Mouse (Mus musculus): ENCODE data around the gene Btnl10. TPM values are rescaled to one million over a fixed set of nuclear protein-coding genes. Genes with fewer than 3 reads are reported as not detected.
A peak's percentile ranks its signal among the peaks of the same experiment; 100 is the strongest.

The Btnl10 gene
- polyA plus RNA-seq, 1 experiment from 2014 or later = 0.09 TPM

DNA sequence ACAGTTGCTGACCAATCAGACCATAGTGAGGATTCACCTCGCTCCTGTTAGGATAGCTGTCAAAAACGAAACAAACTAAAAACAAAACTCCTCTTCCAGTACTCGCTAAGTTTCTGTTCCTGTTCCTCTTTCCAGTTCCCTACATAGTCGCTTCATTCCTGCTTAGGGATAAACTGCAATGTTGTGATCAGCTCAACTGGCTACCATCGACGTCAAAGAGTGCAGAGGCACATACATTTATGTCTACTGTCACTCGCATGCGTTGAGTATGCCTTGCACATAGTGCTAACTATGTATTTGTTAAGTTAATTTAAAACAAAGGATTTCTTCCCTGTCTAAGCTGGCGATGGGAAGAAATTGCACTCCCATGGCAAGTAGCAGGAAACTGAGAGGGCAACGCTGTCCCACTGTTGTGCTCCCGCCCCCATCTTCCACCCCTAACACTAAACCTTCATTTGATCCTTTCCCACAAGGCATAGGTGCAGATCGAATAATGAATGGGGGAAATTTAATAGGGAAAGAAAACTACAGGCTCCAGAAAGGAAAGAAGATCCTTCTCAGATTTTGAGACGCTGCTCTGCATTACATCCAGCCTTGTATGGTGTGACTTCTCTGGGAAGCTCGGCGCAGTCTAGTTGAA is 41.6 kb downstream of the Btnl10 start:
- H3K36me3 ChIP-seq (ENCODE audit: control insufficient read depth, insufficient read depth, low read length) = peaks cover 11% of the 10 kb centered on the region
- H3K27me3 ChIP-seq (ENCODE audit: control insufficient read depth, insufficient read depth, low read length) = no peaks in the 10 kb centered on the region
- ATAC-seq (ENCODE audit: low FRiP score, low TSS enrichment) = no peak

DNA sequence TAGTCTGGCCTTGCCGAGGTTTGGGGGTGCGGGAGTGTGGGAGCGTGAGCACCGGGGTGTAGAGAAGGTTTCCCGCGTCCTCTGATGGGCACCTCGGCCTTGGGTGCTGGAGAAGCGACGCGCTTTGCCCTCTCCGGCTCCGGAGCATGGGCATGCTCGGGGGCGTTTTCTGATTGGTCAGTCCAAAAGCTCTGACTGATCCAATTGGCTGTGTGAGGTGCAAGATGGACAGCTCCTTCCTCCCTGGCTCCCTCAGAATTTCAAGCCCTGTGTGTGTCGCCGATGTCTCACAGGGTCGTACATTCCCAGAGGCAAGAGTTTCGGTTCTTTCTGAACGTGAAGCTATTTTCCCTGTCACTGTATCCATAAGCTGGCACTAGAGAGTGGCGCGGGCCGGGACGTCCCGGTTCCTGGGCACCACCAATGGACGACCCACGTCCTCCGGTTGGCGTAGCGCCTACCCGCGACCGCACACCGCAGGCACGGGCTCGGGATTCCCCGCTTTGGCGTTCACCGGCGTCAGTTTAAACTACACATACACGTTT is 42.3 kb downstream of the Btnl10 start:
- peak overlapping the region; percentile 59 for H3K9ac ChIP-seq (replicated peaks; ENCODE audit: low read length)
- H3K36me3 ChIP-seq (ENCODE audit: control insufficient read depth, insufficient read depth, low read length) = peaks cover 11% of the 10 kb centered on the region
- ATAC-seq (ENCODE audit: low FRiP score, low TSS enrichment) (peak; percentile 85), DNase-seq (peak; percentile 88)
- peak overlapping the region; percentile 77 for H3K27ac ChIP-seq (replicated peaks; ENCODE audit: low read depth, low read length)
- peaks cover 7% of the 10 kb centered on the region for H3K9me3 ChIP-seq (ENCODE audit: control insufficient read depth, low read length)
- H3K4me1 ChIP-seq (ENCODE audit: control insufficient read depth, insufficient read depth, low read length) = peaks cover 32% of the 10 kb centered on the region
- peak overlapping the region; percentile 76 for H3K4me2 ChIP-seq (ENCODE audit: low read length)
- H3K4me3 ChIP-seq (replicated peaks; ENCODE audit: low read depth, low read length) = peak overlapping the region; percentile 47
- WGBS = 3% methylated on average over 40 of the region's 40 CpGs
- no peaks in the 10 kb centered on the region for H3K27me3 ChIP-seq (ENCODE audit: control insufficient read depth, insufficient read depth, low read length)

More for the DNA sequence above, 41.6 kb downstream of the Btnl10 start:
- Histone ChIP-seq H3K9me3 (ENCODE audit: control insufficient read depth, low read length) (peaks cover 7% of the 10 kb centered on the region), H3K9ac (replicated peaks; ENCODE audit: low read length) (peak overlapping the region; percentile 59), H3K4me1 (ENCODE audit: control insufficient read depth, insufficient read depth, low read length) (peaks cover 32% of the 10 kb centered on the region), H3K4me2 (ENCODE audit: low read length) (peak overlapping the region; percentile 76), H3K4me3 (replicated peaks; ENCODE audit: low read depth, low read length) (peak overlapping the region; percentile 47), H3K27ac (replicated peaks; ENCODE audit: low read depth, low read length) (peak overlapping the region; percentile 77; the same call in 1 of the 2 replicates)
- WGBS = 34% methylated on average over 15 of the region's 15 CpGs
- no peak for DNase-seq

DNA sequence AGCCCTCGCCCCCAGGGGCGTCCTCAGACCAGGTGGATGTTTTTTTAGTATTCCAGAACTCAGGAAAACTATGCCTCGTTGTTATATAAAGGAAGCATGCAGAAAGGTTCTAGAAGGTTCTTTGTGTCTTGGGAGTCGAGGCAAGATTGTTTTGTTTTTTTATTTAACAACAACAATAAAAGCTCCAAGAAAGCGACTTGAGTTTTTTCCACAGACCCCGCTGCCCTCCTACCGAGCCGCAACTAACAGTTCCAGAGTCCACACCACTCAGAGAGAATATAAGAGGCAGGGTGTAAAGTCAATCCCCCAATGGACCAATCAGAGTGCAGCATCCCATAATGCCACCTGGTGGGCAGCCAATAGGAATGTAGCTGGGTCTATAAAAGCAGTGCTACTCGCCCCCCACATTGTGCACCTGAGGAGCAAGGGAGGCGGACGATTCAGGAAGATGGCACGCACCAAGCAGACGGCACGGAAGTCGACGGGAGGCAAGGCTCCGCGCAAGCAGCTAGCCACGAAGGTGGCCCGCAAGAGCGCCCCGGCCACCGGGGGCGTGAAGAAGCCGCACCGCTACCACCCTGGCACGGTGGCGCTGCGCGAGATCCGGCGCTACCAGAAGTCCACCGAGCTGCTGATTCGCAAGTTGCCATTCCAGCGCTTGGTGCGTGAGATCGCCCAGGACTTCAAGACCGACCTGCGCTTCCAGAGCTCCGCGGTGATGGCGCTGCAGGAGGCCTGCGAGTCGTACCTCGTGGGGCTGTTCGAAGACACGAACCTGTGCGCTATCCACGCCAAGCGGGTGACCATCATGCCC is 43.9 kb downstream of the Btnl10 start:
- peaks cover 30% of the 10 kb centered on the region for H3K4me1 ChIP-seq (ENCODE audit: control insufficient read depth, insufficient read depth, low read length)
- H3K4me3 ChIP-seq (replicated peaks; ENCODE audit: low read depth, low read length) = no peak overlapping the region
- H3K9me3 ChIP-seq (ENCODE audit: control insufficient read depth, low read length) = peaks cover 7% of the 10 kb centered on the region
- H3K27ac ChIP-seq (replicated peaks; ENCODE audit: low read depth, low read length) = no peak overlapping the region
- 61% methylated on average over 50 of the region's 50 CpGs for WGBS
- no peak for ATAC-seq (ENCODE audit: low FRiP score, low TSS enrichment)
- peaks cover 11% of the 10 kb centered on the region for H3K36me3 ChIP-seq (ENCODE audit: control insufficient read depth, insufficient read depth, low read length)
- no peak overlapping the region for H3K9ac ChIP-seq (replicated peaks; ENCODE audit: low read length)
- DNase-seq = no peak
- H3K27me3 ChIP-seq (ENCODE audit: control insufficient read depth, insufficient read depth, low read length) = no peaks in the 10 kb centered on the region
- no peak overlapping the region for H3K4me2 ChIP-seq (ENCODE audit: low read length)

DNA sequence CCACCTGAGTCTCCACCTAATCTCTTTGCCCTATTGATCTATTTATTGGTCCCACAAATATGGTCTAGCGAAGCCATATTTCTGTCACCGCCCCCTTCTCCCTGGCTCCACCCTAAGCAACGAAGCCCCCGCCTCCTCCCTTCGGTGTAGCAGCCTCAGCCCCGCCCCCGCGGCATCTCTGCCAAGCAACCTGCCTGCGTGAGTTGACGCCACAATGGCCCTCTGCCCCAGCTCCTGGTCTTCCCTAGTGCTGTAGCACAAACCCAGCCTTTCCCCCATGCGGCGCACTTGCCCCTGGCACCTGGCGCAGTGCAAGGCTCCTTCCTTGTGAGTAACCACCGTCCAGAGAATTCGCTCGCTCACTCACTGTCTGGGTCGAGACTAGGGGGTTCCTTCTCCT is 45.8 kb downstream of the Btnl10 start:
- peaks cover 7% of the 10 kb centered on the region for H3K9me3 ChIP-seq (ENCODE audit: control insufficient read depth, low read length)
- H3K9ac ChIP-seq (replicated peaks; ENCODE audit: low read length) = no peak overlapping the region
- WGBS = 37% methylated on average over 17 of the region's 17 CpGs
- H3K36me3 ChIP-seq (ENCODE audit: control insufficient read depth, insufficient read depth, low read length) = 0 out of 2 replicates have a peak, but pooled peaks cover under 1% of the 10 kb centered on the region
- H3K27me3 ChIP-seq (ENCODE audit: control insufficient read depth, insufficient read depth, low read length) = no peaks in the 10 kb centered on the region
- no peak overlapping the region for H3K27ac ChIP-seq (replicated peaks; ENCODE audit: low read depth, low read length)
- ATAC-seq (ENCODE audit: low FRiP score, low TSS enrichment) (no peak), DNase-seq (peak; percentile 35)
- peaks cover 10% of the 10 kb centered on the region for H3K4me1 ChIP-seq (ENCODE audit: control insufficient read depth, insufficient read depth, low read length)
- H3K4me3 ChIP-seq (replicated peaks; ENCODE audit: low read depth, low read length) = no peak overlapping the region
- H3K4me2 ChIP-seq (ENCODE audit: low read length) = no peak overlapping the region

DNA sequence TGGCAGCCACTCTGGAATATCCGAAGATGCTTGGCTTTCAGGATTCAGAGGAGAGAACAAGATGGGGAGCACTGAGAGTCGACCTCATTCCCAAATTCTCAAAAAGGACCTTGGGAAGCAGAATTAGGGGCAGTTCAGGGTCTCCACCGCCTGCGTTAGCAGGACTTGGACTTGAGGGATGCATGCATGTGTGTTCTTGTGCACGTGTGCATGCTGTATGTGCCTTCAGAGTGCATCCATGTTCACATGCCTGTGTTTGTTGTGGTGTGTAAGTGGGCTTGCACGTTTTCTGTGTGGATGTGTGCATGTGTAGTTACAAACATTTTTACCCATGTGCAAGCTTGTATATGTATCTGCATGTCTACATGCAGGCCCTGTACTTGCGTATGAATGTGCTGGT is 46.5 kb downstream of the Btnl10 start:
- H3K36me3 ChIP-seq (ENCODE audit: control insufficient read depth, insufficient read depth, low read length) = 0 out of 2 replicates have a peak, but pooled peaks cover 3% of the 10 kb centered on the region
- ATAC-seq (ENCODE audit: low FRiP score, low TSS enrichment) = no peak
- DNase-seq = no peak
- H3K9me3 ChIP-seq (ENCODE audit: control insufficient read depth, low read length) = peaks cover 7% of the 10 kb centered on the region
- no peaks in the 10 kb centered on the region for H3K27me3 ChIP-seq (ENCODE audit: control insufficient read depth, insufficient read depth, low read length)
- no peak overlapping the region for H3K27ac ChIP-seq (replicated peaks; ENCODE audit: low read depth, low read length)
- no peak overlapping the region for H3K4me3 ChIP-seq (replicated peaks; ENCODE audit: low read depth, low read length)
- H3K4me1 ChIP-seq (ENCODE audit: control insufficient read depth, insufficient read depth, low read length) = peaks cover 9% of the 10 kb centered on the region
- no peak overlapping the region for H3K9ac ChIP-seq (replicated peaks; ENCODE audit: low read length)
- no peak overlapping the region for H3K4me2 ChIP-seq (ENCODE audit: low read length)
- WGBS = 84% methylated on average over 7 of the region's 7 CpGs

DNA sequence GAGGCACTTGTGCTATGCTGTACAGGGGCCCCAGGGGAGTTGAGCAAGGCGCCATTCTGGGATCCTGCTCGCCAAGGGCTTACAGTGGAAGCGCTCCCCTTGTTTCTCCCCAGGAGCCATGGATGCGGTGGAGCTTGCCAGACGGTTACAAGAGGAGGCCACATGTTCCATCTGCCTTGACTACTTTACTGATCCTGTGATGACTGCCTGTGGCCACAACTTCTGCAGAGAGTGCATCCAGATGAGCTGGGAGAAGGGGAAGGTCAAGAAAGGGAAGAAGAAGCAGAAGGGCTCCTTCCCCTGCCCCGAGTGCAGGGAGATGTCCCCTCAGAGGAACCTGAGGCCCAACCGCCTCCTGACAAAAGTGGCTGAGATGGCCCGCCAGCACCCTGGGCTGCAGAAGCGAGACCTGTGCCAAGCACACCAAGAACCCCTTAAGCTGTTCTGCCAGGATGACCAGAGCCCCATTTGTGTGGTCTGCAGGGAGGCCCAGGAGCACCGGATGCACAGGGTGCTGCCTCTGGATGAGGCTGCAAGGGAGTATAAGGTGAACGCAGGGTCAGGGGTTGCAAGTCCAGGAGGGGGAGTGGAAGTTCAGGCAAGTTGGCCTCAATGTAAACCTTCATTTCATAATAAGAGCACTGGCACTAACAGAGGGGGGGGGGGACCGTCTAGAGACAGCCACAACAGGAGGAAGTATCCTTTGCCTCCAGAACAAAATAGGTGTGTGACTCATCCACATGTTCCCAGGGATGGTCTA is 47.5 kb downstream of the Btnl10 start:
- 47% methylated on average over 12 of the region's 12 CpGs for WGBS
- ATAC-seq (ENCODE audit: low FRiP score, low TSS enrichment) (no peak), DNase-seq (no peak)
- Histone ChIP-seq H3K9ac (replicated peaks; ENCODE audit: low read length) (no peak overlapping the region), H3K27ac (replicated peaks; ENCODE audit: low read depth, low read length) (no peak overlapping the region), H3K9me3 (ENCODE audit: control insufficient read depth, low read length) (peaks cover 7% of the 10 kb centered on the region), H3K4me1 (ENCODE audit: control insufficient read depth, insufficient read depth, low read length) (0 out of 2 replicates have a peak, but pooled peaks cover 2% of the 10 kb centered on the region), H3K36me3 (ENCODE audit: control insufficient read depth, insufficient read depth, low read length) (peaks cover 10% of the 10 kb centered on the region), H3K4me3 (replicated peaks; ENCODE audit: low read depth, low read length) (no peak overlapping the region), H3K4me2 (ENCODE audit: low read length) (no peak overlapping the region), H3K27me3 (ENCODE audit: control insufficient read depth, insufficient read depth, low read length) (no peaks in the 10 kb centered on the region)

DNA sequence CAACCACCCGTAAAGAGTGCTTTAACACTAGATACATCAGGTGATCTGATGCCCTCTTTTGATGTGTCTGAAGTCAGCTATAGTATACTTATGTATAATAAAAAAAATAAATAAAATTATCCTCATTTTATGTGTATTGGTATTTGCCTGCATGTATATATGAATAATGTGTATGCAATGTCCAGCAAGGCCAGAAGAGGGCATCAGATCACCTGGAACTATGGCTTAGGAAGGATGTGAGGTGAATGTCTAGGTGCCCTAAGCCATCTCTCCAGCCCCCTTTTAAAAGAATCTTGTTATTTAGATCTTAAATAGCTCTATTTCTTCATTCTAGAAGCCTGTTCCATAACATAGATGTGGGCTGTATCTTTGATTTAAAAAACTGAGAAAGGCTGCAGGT is 49.6 kb downstream of the Btnl10 start:
- DNase-seq = no peak
- 97% methylated on average over 1 of the region's 1 CpGs for WGBS
- Histone ChIP-seq H3K9ac (replicated peaks; ENCODE audit: low read length) (no peak overlapping the region), H3K36me3 (ENCODE audit: control insufficient read depth, insufficient read depth, low read length) (peaks cover 24% of the 10 kb centered on the region), H3K4me1 (ENCODE audit: control insufficient read depth, insufficient read depth, low read length) (0 out of 2 replicates have a peak, but pooled peaks cover 2% of the 10 kb centered on the region), H3K4me3 (replicated peaks; ENCODE audit: low read depth, low read length) (no peak overlapping the region), H3K27me3 (ENCODE audit: control insufficient read depth, insufficient read depth, low read length) (no peaks in the 10 kb centered on the region), H3K27ac (replicated peaks; ENCODE audit: low read depth, low read length) (no peak overlapping the region), H3K4me2 (ENCODE audit: low read length) (no peak overlapping the region), H3K9me3 (ENCODE audit: control insufficient read depth, low read length) (no peaks in the 10 kb centered on the region)
- no peak for ATAC-seq (ENCODE audit: low FRiP score, low TSS enrichment)

DNA sequence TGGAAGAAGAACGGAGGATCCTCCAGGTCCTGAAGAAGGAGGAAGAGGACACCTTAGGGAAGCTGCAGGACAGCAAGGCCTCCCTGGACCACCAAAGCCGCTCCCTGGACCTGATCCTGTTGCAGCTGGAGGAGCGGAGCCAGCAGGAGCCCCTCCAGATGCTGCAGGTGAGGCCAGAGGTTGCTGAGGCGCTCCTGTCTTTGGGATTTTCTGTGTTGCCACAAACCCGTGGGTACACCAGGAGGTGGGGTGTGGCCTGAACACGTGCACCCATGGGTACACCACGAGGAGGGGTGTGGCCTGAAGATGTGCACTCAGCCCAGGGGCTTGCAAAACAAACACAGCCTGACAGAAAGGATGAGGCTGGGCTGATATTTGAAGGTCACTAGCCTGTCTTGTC is 50.8 kb downstream of the Btnl10 start:
- 87% methylated on average over 7 of the region's 7 CpGs for WGBS
- DNase-seq (no peak), ATAC-seq (ENCODE audit: low FRiP score, low TSS enrichment) (no peak)

More for the DNA sequence above, 50.8 kb downstream of the Btnl10 start:
- Histone ChIP-seq H3K9me3 (ENCODE audit: control insufficient read depth, low read length) (no peaks in the 10 kb centered on the region), H3K27ac (replicated peaks; ENCODE audit: low read depth, low read length) (no peak overlapping the region), H3K9ac (replicated peaks; ENCODE audit: low read length) (no peak overlapping the region), H3K4me1 (ENCODE audit: control insufficient read depth, insufficient read depth, low read length) (0 out of 2 replicates have a peak, but pooled peaks cover under 1% of the 10 kb centered on the region), H3K27me3 (ENCODE audit: control insufficient read depth, insufficient read depth, low read length) (no peaks in the 10 kb centered on the region), H3K4me2 (ENCODE audit: low read length) (no peak overlapping the region), H3K4me3 (replicated peaks; ENCODE audit: low read depth, low read length) (no peak overlapping the region), H3K36me3 (ENCODE audit: control insufficient read depth, insufficient read depth, low read length) (peaks cover 24% of the 10 kb centered on the region)

Measured in midbrain, embryonic 14.5 days (tissue).